Mouse (Mus musculus) heart, embryonic 13.5 days (tissue): ENCODE data around the gene Tspan15. TPM values are rescaled to one million over a fixed set of nuclear protein-coding genes. Genes with fewer than 3 reads are reported as not detected.

Experiments used
- ATAC-seq: fragments of 200-750 bp; cut with Nextera tagmentation; 2 replicates; pipeline ENCODE4 v1.8.0; 2017; ENCODE audit warnings: moderate TSS enrichment; ENCODE audit not compliant: insufficient number of reproducible peaks, low FRiP score, low TSS enrichment; ENCODE audit errors: extremely low read depth
- H3K27ac ChIP-seq: fragments of 300-500 bp; sonication (generic); replicated peaks from 2 replicates; pipeline ENCODE4 v1.5.1; 2015; ENCODE audit warnings: moderate library complexity, mild to moderate bottlenecking, inconsistent platforms
- H3K27me3 ChIP-seq: fragments of 300-500 bp; sonication (generic); replicated peaks from 2 replicates; pipeline ENCODE4 v1.6.1; 2015; ENCODE audit warnings: mild to moderate bottlenecking, inconsistent platforms
- H3K36me3 ChIP-seq: fragments of 300-500 bp; sonication (generic); 2 replicates; pipeline ENCODE4 v1.6.1; 2015; ENCODE audit warnings: mild to moderate bottlenecking, inconsistent platforms
- H3K4me1 ChIP-seq: fragments of 300-500 bp; sonication (generic); 2 replicates; pipeline ENCODE4 v1.6.1; 2015; ENCODE audit warnings: inconsistent platforms
- H3K4me2 ChIP-seq: fragments of 300-500 bp; sonication (generic); 2 replicates; pipeline ENCODE4 v1.6.1; 2015; ENCODE audit warnings: inconsistent platforms, mild to moderate bottlenecking, moderate library complexity
- H3K4me3 ChIP-seq: fragments of 300-500 bp; sonication (generic); 2 replicates; pipeline ENCODE4 v1.5.1; 2015; ENCODE audit warnings: moderate library complexity, mild to moderate bottlenecking, inconsistent platforms
- H3K9ac ChIP-seq: fragments of 300-500 bp; sonication (generic); 2 replicates; pipeline ENCODE4 v1.6.1; 2015; ENCODE audit warnings: inconsistent platforms, mild to moderate bottlenecking, moderate library complexity
- H3K9me3 ChIP-seq: fragments of 300-500 bp; sonication (generic); 2 replicates; pipeline ENCODE4 v1.6.1; 2016; ENCODE audit warnings: inconsistent platforms
- WGBS: fragments of 180-500 bp; shearing (Covaris S2); methylation state at CpG from one replicate; pipeline ENCODE4 v1.1.7; 2015; ENCODE audit warnings: mixed read lengths; 5-methylcytosine and 5-hydroxymethylcytosine counted together
- polyA plus RNA-seq: library from polyadenylated mRNA; unstranded; fragments of >200 nt; fragmentation: Nextera tagmentation; extraction: Ambion mirVana; gene quantifications from 2 replicates; pipeline ENCODE4 v1.2.1, GENCODE M21; 2015

Gene Tspan15
- polyA plus RNA-seq, 1 experiment from 2014 or later, result 7.0 TPM

- Histone ChIP-seq H3K4me1 (peaks cover 15% of the 10 kb centered on the region; the same call in 1 of the 2 replicates), H3K4me2 (no peak overlapping the region), H3K9ac (no peak overlapping the region), H3K27ac (no peak overlapping the region), H3K9me3 (no peaks in the 10 kb centered on the region), H3K36me3 (no peaks in the 10 kb centered on the region), H3K27me3 (peaks cover 29% of the 10 kb centered on the region), H3K4me3 (no peak overlapping the region)
- WGBS, result 73% methylated on average over 6 of the region's 6 CpGs
- no peak for ATAC-seq
Observed at GRCm38 (mm10) chr10:62228126-62228525, 2.9 kb downstream of the Tspan15 start.

- WGBS, result 73% methylated on average over 7 of the region's 7 CpGs
- no peak for ATAC-seq
- H3K27ac ChIP-seq, result no peak overlapping the region
Observed at GRCm38 (mm10) chr10:62225839-62226238, 5.2 kb downstream of the Tspan15 start.

GRCm38 (mm10) chr10:62224231-62224630 is 6.8 kb downstream of the Tspan15 start:
- WGBS, result 55% methylated on average over 6 of the region's 6 CpGs
- no peak for ATAC-seq
- H3K4me2 ChIP-seq, result no peak overlapping the region

More at GRCm38 (mm10) chr10:62225839-62226238, 5.2 kb downstream of the Tspan15 start:
- Histone ChIP-seq H3K9me3 (no peaks in the 10 kb centered on the region), H3K27me3 (peaks cover 15% of the 10 kb centered on the region), H3K36me3 (no peaks in the 10 kb centered on the region), H3K4me2 (no peak overlapping the region), H3K4me3 (no peak overlapping the region), H3K4me1 (peaks cover 9% of the 10 kb centered on the region; the same call in 1 of the 2 replicates), H3K9ac (no peak overlapping the region)

GRCm38 (mm10) chr10:62222777-62223176 is 8.3 kb downstream of the Tspan15 start:
- H3K27me3 ChIP-seq, result no peaks in the 10 kb centered on the region
- WGBS, result 82% methylated on average over 17 of the region's 17 CpGs
- H3K36me3 ChIP-seq, result no peaks in the 10 kb centered on the region
- H3K4me1 ChIP-seq, result 0 out of 2 replicates have a peak, but pooled peaks cover 4% of the 10 kb centered on the region
- no peak overlapping the region for H3K9ac ChIP-seq
- H3K27ac ChIP-seq, result no peak overlapping the region
- H3K4me3 ChIP-seq, result no peak overlapping the region
- no peaks in the 10 kb centered on the region for H3K9me3 ChIP-seq
- no peak for ATAC-seq
- H3K4me2 ChIP-seq, result no peak overlapping the region

More at GRCm38 (mm10) chr10:62224231-62224630, 6.8 kb downstream of the Tspan15 start:
- Histone ChIP-seq H3K4me3 (no peak overlapping the region), H3K27me3 (peaks cover 10% of the 10 kb centered on the region), H3K4me1 (0 out of 2 replicates have a peak, but pooled peaks cover 4% of the 10 kb centered on the region), H3K27ac (no peak overlapping the region), H3K9me3 (no peaks in the 10 kb centered on the region), H3K9ac (no peak overlapping the region), H3K36me3 (no peaks in the 10 kb centered on the region)

GRCm38 (mm10) chr10:62221647-62222046 is 9.4 kb downstream of the Tspan15 start:
- no peaks in the 10 kb centered on the region for H3K27me3 ChIP-seq
- no peak overlapping the region for H3K27ac ChIP-seq
- 63% methylated on average over 2 of the region's 2 CpGs for WGBS
- H3K9ac ChIP-seq, result no peak overlapping the region
- ATAC-seq, result no peak
- no peaks in the 10 kb centered on the region for H3K9me3 ChIP-seq
- H3K4me3 ChIP-seq, result no peak overlapping the region
- H3K36me3 ChIP-seq, result no peaks in the 10 kb centered on the region
- H3K4me2 ChIP-seq, result no peak overlapping the region
- H3K4me1 ChIP-seq, result peaks cover 9% of the 10 kb centered on the region

- no peak for ATAC-seq
Observed at GRCm38 (mm10) chr10:62220732-62221514, 10.1 kb downstream of the Tspan15 start.

GRCm38 (mm10) chr10:62218789-62219172 is 12.3 kb downstream of the Tspan15 start:
- Histone ChIP-seq H3K4me1 (peaks cover 20% of the 10 kb centered on the region), H3K27ac (no peak overlapping the region), H3K36me3 (no peaks in the 10 kb centered on the region), H3K9ac (no peak overlapping the region), H3K4me3 (no peak overlapping the region), H3K9me3 (no peaks in the 10 kb centered on the region), H3K27me3 (no peaks in the 10 kb centered on the region), H3K4me2 (no peak overlapping the region)
- WGBS, result 64% methylated on average over 7 of the region's 7 CpGs
- no peak for ATAC-seq

More at GRCm38 (mm10) chr10:62220732-62221514, 10.1 kb downstream of the Tspan15 start:
- Histone ChIP-seq H3K9ac (no peak overlapping the region), H3K9me3 (no peaks in the 10 kb centered on the region), H3K27me3 (no peaks in the 10 kb centered on the region), H3K36me3 (no peaks in the 10 kb centered on the region), H3K4me1 (peaks cover 14% of the 10 kb centered on the region), H3K4me2 (no peak overlapping the region), H3K27ac (no peak overlapping the region), H3K4me3 (no peak overlapping the region)
- WGBS, result 67% methylated on average over 8 of the region's 8 CpGs

GRCm38 (mm10) chr10:62218044-62218788 is 12.8 kb downstream of the Tspan15 start:
- no peaks in the 10 kb centered on the region for H3K9me3 ChIP-seq
- no peak overlapping the region for H3K4me2 ChIP-seq
- no peaks in the 10 kb centered on the region for H3K27me3 ChIP-seq
- no peak overlapping the region for H3K4me3 ChIP-seq
- ATAC-seq, result no peak
- H3K9ac ChIP-seq, result no peak overlapping the region
- H3K27ac ChIP-seq, result peak overlapping the region; percentile 61; the same call in 1 of the 2 replicates
- no peaks in the 10 kb centered on the region for H3K36me3 ChIP-seq
- peaks cover 20% of the 10 kb centered on the region for H3K4me1 ChIP-seq
- WGBS, result 82% methylated on average over 19 of the region's 19 CpGs

- Histone ChIP-seq H3K4me2 (no peak overlapping the region), H3K27me3 (no peaks in the 10 kb centered on the region), H3K9ac (no peak overlapping the region), H3K4me3 (no peak overlapping the region), H3K9me3 (no peaks in the 10 kb centered on the region), H3K4me1 (peaks cover 20% of the 10 kb centered on the region), H3K27ac (peak overlapping the region; percentile 61), H3K36me3 (no peaks in the 10 kb centered on the region)
- no peak for ATAC-seq
- 54% methylated on average over 8 of the region's 8 CpGs for WGBS
Observed at GRCm38 (mm10) chr10:62217196-62217595, 13.9 kb downstream of the Tspan15 start.

GRCm38 (mm10) chr10:62216595-62216994 is 14.5 kb downstream of the Tspan15 start:
- no peak overlapping the region for H3K9ac ChIP-seq
- H3K9me3 ChIP-seq, result no peaks in the 10 kb centered on the region
- H3K4me1 ChIP-seq, result peaks cover 20% of the 10 kb centered on the region
- no peak overlapping the region for H3K4me3 ChIP-seq
- ATAC-seq, result no peak
- H3K27me3 ChIP-seq, result no peaks in the 10 kb centered on the region
- H3K36me3 ChIP-seq, result no peaks in the 10 kb centered on the region
- no peak overlapping the region for H3K4me2 ChIP-seq
- WGBS, result 46% methylated on average over 5 of the region's 5 CpGs
- H3K27ac ChIP-seq, result peak overlapping the region; percentile 61

- Histone ChIP-seq H3K9me3 (no peaks in the 10 kb centered on the region), H3K4me3 (no peak overlapping the region), H3K36me3 (no peaks in the 10 kb centered on the region), H3K9ac (no peak overlapping the region), H3K27ac (no peak overlapping the region), H3K4me2 (no peak overlapping the region), H3K4me1 (peaks cover 20% of the 10 kb centered on the region), H3K27me3 (no peaks in the 10 kb centered on the region)
- 90% methylated on average over 8 of the region's 8 CpGs for WGBS
- no peak; the same call in 1 of the 2 replicates for ATAC-seq
Observed at GRCm38 (mm10) chr10:62215633-62216032, 15.4 kb downstream of the Tspan15 start.
